Mouse (Mus musculus): ENCODE measurements around the gene Cln6.
A peak's percentile ranks its signal among the peaks of the same experiment; 100 is the strongest.

- TF ChIP-seq CTCF (IDR thresholded peaks at IDR 0.05; ENCODE audit: low read depth) (peak; percentile 98), EP300 (optimal IDR thresholded peaks at IDR 0.05) (no peak)
Measured at GRCm38 (mm10) chr9:62828662-62829086, 9.9 kb upstream of the Cln6 start.
